Mouse (Mus musculus) lung, postnatal 0 days (tissue): Measurements from ENCODE around the gene Eif4g3. TPM values are rescaled to one million over a fixed set of nuclear protein-coding genes. Genes with fewer than 3 reads are reported as not detected.

Source experiments
- ATAC-seq: fragments of 200-750 bp; cut with Nextera tagmentation; 2 replicates; pipeline ENCODE4 v1.8.0; 2017; ENCODE audit warnings: moderate library complexity
- DNase-seq: peaks from one replicate; pipeline ENCODE4 v3.0.0-alpha.2; 2016; ENCODE audit warnings: low spot score
- H3K27ac ChIP-seq: fragments of 300-500 bp; sonication (generic); 2 replicates; pipeline ENCODE4 v1.5.1; 2014; ENCODE audit warnings: antibody characterized with exemption, mild to moderate bottlenecking, low read length, mixed read lengths
- H3K27me3 ChIP-seq: fragments of 300-500 bp; sonication (generic); replicated peaks from 2 replicates; pipeline ENCODE4 v1.6.1; 2014; ENCODE audit warnings: low read length, mixed read lengths; ENCODE audit not compliant: insufficient read depth
- H3K36me3 ChIP-seq: fragments of 300-500 bp; sonication (generic); 2 replicates; pipeline ENCODE4 v1.6.1; 2014; ENCODE audit warnings: low read length, mixed read lengths; ENCODE audit not compliant: insufficient read depth
- H3K4me1 ChIP-seq: fragments of 300-500 bp; sonication (generic); 2 replicates; pipeline ENCODE4 v1.6.1; 2014; ENCODE audit warnings: antibody characterized with exemption, low read depth, low read length, mixed read lengths; ENCODE audit not compliant: insufficient read depth
- H3K4me2 ChIP-seq: fragments of 300-500 bp; sonication (generic); replicated peaks from 2 replicates; pipeline ENCODE4 v1.6.1; 2014; ENCODE audit warnings: low read depth, mild to moderate bottlenecking, low read length, moderate library complexity, mixed read lengths
- H3K4me3 ChIP-seq: fragments of 300-500 bp; sonication (generic); 2 replicates; pipeline ENCODE4 v1.5.1; 2014; ENCODE audit warnings: low read depth, low read length
- H3K9ac ChIP-seq: fragments of 300-500 bp; sonication (generic); replicated peaks from 2 replicates; pipeline ENCODE4 v1.6.1; 2014; ENCODE audit warnings: low read depth, mild to moderate bottlenecking
- H3K9me3 ChIP-seq: fragments of 300-500 bp; sonication (generic); 2 replicates; pipeline ENCODE4 v1.6.1; 2016; ENCODE audit warnings: low read length, mixed read lengths
- CTCF ChIP-seq: IDR thresholded peaks from 2 replicates; pipeline ENCODE4 v1.5.1; 2016; ENCODE audit warnings: antibody characterized with exemption, mild to moderate bottlenecking
- EP300 ChIP-seq: IDR thresholded peaks from 2 replicates; pipeline ENCODE4 v1.6.1; 2016; ENCODE audit warnings: antibody characterized with exemption, mild to moderate bottlenecking, control low read depth
- WGBS: fragments of 180-500 bp; shearing (Covaris S2); extraction: QIAGEN DNeasy Blood & Tissue Kit; methylation state at CpG from one replicate; pipeline ENCODE4 v1.1.7; 2014; 5-methylcytosine and 5-hydroxymethylcytosine counted together
- polyA plus RNA-seq: library from polyadenylated mRNA; unstranded; fragments of >200 nt; fragmentation: Nextera tagmentation; extraction: Ambion mirVana; gene quantifications from 2 replicates; pipeline ENCODE4 v1.2.1, GENCODE M21; 2015

Gene Eif4g3
- polyA plus RNA-seq, 1 experiment from 2014 or later, result 17.2 TPM

GRCm38 (mm10) chr4:138107441-138108409, 114.9 kb downstream of the Eif4g3 start:
- 85% methylated on average over 7 of the region's 7 CpGs for WGBS
- H3K36me3 ChIP-seq, result peaks cover 30% of the 10 kb centered on the region
- H3K27me3 ChIP-seq, result no peaks in the 10 kb centered on the region
- DNase-seq (peak; percentile 92), ATAC-seq (peak; percentile 76)
- H3K9ac ChIP-seq, result no peak overlapping the region
- no peaks in the 10 kb centered on the region for H3K4me1 ChIP-seq
- H3K4me3 ChIP-seq, result no peak overlapping the region
- no peak overlapping the region for H3K27ac ChIP-seq
- no peaks in the 10 kb centered on the region for H3K9me3 ChIP-seq
- TF ChIP-seq CTCF (peak; percentile 88), EP300 (no peak)
- H3K4me2 ChIP-seq, result no peak overlapping the region

GRCm38 (mm10) chr4:138108541-138108940, 115.7 kb downstream of the Eif4g3 start:
- H3K4me1 ChIP-seq, result no peaks in the 10 kb centered on the region
- ATAC-seq (no peak), DNase-seq (no peak)
- H3K4me2 ChIP-seq, result no peak overlapping the region
- no peak overlapping the region for H3K9ac ChIP-seq
- 76% methylated on average over 2 of the region's 2 CpGs for WGBS
- H3K27me3 ChIP-seq, result no peaks in the 10 kb centered on the region
- peaks cover 30% of the 10 kb centered on the region for H3K36me3 ChIP-seq
- no peak overlapping the region for H3K4me3 ChIP-seq
- TF ChIP-seq EP300 (no peak), CTCF (no peak)
- no peaks in the 10 kb centered on the region for H3K9me3 ChIP-seq
- no peak overlapping the region for H3K27ac ChIP-seq

DNA sequence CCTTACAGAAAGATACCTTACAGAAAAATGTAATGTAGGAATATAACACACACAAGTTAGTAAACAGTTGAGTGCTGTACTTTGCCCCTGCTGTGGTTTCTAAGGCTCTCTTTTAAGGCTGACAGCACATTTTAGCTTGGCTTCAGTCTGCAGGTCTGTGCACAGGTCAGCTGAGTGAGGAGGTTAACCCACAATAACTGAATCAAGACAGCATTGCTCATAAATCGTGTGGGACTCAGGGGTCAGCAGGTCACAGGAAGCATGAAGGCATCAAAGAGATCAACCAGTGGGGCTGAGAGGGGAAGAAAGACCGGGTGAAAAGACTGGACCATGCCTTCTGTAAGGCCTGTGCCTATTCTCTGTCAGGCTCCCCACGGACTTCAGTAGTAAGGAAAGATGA, 116.5 kb downstream of the Eif4g3 start:
- TF ChIP-seq CTCF (no peak), EP300 (no peak)
- H3K36me3 ChIP-seq, result peaks cover 25% of the 10 kb centered on the region

GRCm38 (mm10) chr4:138111858-138112257, 119.0 kb downstream of the Eif4g3 start:
- H3K9ac ChIP-seq, result no peak overlapping the region
- H3K4me2 ChIP-seq, result no peak overlapping the region
- TF ChIP-seq EP300 (no peak), CTCF (no peak)
- no peak overlapping the region for H3K27ac ChIP-seq
- DNase-seq (no peak), ATAC-seq (no peak)
- H3K27me3 ChIP-seq, result no peaks in the 10 kb centered on the region
- H3K4me3 ChIP-seq, result no peak overlapping the region
- no peaks in the 10 kb centered on the region for H3K4me1 ChIP-seq
- 77% methylated on average over 5 of the region's 5 CpGs for WGBS
- H3K9me3 ChIP-seq, result no peaks in the 10 kb centered on the region
- peaks cover 12% of the 10 kb centered on the region; the same call in 1 of the 2 replicates for H3K36me3 ChIP-seq

More for the DNA sequence above, 116.5 kb downstream of the Eif4g3 start:
- Histone ChIP-seq H3K9me3 (no peaks in the 10 kb centered on the region), H3K27ac (no peak overlapping the region), H3K4me1 (no peaks in the 10 kb centered on the region), H3K4me2 (no peak overlapping the region), H3K9ac (no peak overlapping the region), H3K4me3 (no peak overlapping the region), H3K27me3 (no peaks in the 10 kb centered on the region)
- WGBS, result 60% methylated on average over 3 of the region's 3 CpGs
- no peak for DNase-seq
- ATAC-seq, result no peak

- Histone ChIP-seq H3K27ac (no peak overlapping the region), H3K27me3 (no peaks in the 10 kb centered on the region), H3K4me1 (no peaks in the 10 kb centered on the region), H3K4me2 (no peak overlapping the region), H3K9me3 (no peaks in the 10 kb centered on the region), H3K36me3 (0 out of 2 replicates have a peak, but pooled peaks cover 2% of the 10 kb centered on the region), H3K9ac (no peak overlapping the region), H3K4me3 (no peak overlapping the region)
- DNase-seq (peak; percentile 44), ATAC-seq (peak; percentile 61; the same call in 1 of the 2 replicates)
- no peak for TF ChIP-seq EP300
- peak; percentile 59 for TF ChIP-seq CTCF
- 67% methylated on average over 10 of the region's 10 CpGs for WGBS
Measured at GRCm38 (mm10) chr4:138119740-138120139, 126.9 kb downstream of the Eif4g3 start.

DNA sequence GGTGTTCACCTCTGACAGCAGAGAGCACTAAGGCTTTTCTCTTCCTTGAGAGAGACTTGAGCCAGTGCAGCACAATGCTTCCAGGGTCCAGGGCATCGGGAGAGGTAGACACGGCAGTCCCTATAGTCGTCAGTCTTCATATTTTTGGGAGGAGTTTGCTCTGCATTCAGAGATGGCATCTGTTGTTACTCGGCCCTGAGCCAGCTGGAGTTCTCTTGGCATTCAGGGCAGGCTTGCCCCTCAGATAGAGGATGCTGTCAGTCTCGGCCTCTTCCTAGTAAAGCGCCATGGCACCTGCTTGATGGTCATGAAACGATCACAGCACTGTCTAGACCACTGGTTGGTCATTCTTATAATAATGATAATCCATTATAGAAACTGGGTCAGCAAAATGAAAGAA, 131.2 kb downstream of the Eif4g3 start:
- WGBS, result 69% methylated on average over 7 of the region's 7 CpGs
- ATAC-seq (no peak), DNase-seq (no peak)
- Histone ChIP-seq H3K9me3 (no peaks in the 10 kb centered on the region), H3K27ac (no peak overlapping the region), H3K9ac (no peak overlapping the region), H3K4me3 (no peak overlapping the region), H3K4me1 (no peaks in the 10 kb centered on the region), H3K36me3 (peaks cover 5% of the 10 kb centered on the region; the same call in 1 of the 2 replicates), H3K4me2 (no peak overlapping the region), H3K27me3 (no peaks in the 10 kb centered on the region)
- TF ChIP-seq CTCF, result no peak
- TF ChIP-seq EP300, result no peak
